Mouse (Mus musculus) ovary, postnatal 36 days (tissue): ENCODE results near the gene Mipol1.

Experiments
- DNase-seq: peaks from one replicate; pipeline ENCODE4 v3.0.0; 2022; ENCODE audit warnings: low spot score, mixed read lengths

The Mipol1 gene

DNA sequence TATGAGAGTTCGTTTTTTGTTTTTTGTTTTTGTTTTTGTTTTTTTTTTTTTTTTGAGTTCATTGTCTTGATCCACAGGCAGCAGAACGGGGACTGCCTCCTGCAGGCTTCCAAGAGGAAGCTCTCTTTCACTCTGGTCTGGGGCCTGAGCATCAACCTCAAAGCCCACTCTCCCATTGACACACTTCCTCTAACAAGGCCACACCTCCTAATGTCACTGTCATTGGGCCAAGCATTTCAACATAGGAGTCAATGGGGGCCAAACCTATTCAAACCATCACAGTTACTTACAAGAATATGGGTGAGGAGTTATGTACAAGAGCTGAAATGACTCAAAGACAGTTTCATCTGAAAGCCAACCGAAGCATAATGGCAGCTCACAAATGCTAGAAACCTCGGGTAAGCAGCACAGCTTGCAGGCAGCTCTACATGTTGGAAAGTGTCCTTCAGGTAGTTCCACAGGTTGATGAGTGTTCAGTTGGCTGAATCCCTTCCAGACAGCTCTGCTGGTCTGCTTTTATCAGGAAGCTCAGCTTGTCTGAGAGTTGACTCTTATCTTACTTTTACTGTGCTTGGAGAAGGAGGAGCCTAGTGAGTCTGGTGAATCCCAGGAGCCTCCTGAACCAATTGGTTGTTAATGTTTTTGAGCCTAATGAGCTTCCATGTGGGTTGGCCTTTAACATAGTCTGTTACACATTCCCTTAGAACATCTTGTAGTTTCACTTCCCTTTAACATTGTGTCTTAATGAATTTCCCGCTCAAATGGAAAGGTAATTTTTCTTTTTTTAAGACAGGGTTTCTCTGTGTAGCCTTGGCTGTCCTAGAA, 13.7 kb downstream of the Mipol1 start:
- DNase-seq: no peak

DNA sequence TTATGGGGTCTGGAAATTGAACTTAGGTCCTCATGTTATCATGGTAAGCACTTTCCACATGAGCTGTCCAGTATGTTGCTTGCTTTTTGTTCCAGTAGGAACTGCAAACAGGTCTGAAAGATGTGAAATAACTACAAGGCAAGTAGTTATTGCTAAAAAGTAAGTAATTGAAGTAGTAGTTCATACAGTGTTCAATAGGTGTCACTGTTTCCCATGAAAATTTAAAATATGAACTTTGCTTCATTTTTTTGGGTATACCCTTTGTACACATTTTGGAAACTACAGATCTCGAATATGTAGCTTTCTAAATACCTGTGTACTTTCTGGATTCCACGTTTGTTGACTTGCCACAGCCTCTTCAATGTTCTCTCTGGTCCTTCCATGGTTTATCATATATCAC, 28.3 kb downstream of the Mipol1 start:
- DNase-seq: no peak

DNA sequence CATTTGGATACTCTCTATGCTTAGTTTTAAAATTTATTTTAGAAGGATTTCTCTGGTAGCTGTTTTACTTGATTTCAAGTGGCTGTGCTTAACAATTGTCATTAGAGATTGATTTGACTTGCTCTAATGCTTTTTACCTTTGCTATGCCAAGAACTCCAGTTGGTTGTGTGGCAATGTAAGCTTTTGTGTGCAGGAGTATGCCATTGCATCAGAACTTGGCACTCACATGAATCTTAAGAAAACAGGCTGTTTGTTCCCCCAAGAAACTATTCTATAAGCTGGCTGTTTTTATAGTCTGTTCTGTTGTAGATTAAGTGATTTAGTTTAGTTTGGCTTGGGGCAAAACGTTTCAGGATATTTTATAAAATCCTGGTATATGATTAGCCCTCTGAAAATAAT, 45.2 kb downstream of the Mipol1 start:
- DNase-seq: no peak

DNA sequence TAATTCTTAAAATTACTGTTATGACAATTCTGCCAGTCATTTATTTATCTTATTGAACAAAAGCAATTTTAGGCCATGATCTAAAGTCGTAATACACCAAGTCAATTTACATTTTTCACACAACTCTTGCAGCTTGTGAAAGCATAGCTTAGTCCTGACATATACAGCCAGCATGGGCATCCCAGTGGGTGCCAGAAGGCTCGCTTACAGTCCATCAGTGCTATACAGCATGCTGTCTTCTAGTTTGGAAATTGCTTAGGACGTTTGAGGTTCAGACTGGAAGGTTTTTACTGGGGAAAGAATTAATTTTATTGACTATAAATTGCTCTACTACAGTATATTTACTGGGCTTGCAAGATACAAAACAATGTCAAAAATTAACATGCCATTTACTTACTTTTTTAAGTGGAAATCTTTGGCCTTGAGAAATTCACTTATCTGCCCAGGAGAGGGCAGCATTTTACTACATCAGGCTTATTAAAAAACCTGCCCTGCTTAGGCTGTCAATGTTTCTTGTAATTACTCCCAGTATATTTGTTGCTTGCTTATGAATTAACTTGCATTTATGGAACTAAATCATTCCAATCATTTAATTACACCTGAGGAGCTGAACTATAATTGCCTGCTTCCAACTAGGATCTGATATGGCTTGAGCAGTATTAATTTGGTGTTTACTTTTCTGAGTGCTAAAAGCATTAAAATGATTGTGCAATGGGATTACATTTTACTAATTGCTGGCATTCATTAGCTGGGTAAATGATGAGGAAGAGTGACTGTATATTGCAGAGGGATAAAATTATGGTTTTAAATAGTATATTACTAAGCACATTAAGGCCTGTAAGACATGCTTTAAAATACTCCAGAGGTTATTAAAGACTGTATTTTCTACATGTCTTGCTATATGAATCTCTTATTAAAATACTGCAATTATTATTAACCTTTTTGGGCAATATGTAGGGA, 51.2 kb downstream of the Mipol1 start:
- DNase-seq: no peak

DNA sequence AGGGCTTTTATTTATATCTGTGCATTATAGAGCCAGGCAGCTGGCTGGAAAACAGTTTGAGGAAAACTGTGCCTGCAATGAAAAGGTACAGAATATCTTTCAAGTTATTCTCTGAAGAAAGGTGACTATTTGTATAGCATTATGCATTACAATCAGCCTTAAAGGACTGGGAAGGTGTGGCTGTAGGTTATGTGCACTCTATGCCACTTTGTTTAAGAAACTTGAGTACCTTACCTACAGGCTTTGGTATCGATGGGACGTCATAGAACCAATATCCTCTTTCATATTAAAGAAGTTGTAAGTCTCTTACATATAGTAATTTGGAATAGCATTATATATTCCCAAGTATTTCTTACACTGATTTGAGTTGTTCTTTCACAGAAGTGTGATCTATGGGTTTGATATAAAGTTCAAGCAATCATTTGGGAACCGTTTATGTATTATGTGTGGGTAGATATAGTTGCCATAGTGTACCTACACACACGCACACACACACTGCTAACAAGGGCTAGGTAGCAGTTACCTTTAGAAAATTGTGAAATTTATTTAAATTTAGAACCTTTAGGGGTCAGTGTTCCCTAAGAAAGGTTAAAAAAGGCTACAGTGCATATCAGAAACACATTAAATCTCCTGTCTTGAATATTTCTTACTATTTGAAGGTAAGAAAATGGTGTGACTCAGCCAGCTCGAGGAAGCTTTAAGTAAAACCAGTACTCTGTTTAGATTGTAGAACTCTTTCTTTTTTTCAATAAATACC, 55.3 kb downstream of the Mipol1 start:
- no peak for DNase-seq

DNA sequence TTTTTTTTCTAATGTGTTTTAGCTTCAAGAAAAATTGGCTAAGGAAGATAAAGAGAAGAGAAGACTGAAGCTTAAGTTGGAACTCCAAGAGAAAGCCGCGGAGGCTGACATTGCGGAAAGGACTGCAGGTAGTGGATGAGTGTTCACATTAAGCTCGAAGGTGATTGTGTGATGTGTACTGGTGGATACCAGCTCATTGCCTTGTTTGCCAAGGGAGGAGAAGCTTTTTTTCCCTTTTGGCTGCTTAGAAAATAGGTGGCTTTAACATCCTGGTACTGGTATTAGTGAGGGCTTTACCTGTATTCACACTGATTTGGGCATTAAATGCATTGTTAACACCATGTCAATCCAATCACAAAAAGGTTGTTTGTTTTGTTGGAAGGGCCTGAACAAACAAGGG, 77.1 kb downstream of the Mipol1 start:
- DNase-seq: no peak

DNA sequence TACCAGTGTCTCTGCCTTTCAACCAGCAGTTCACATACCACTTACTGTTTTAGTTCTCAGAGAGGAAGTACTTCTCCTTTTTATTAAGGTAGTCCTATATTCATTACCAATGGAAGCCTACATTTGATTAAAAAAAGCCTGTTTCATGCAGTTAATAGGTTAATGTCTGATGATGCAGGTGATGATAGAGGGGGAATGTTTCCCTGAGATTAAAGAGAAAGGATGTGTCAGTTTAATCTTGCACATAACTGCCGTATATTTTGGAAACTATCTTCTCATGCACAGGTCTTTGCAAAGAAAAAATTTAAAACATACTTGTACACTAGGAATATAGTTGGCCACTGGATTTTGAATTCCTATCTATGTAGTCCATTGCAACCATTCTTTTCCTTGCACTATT, 77.5 kb downstream of the Mipol1 start:
- no peak for DNase-seq

DNA sequence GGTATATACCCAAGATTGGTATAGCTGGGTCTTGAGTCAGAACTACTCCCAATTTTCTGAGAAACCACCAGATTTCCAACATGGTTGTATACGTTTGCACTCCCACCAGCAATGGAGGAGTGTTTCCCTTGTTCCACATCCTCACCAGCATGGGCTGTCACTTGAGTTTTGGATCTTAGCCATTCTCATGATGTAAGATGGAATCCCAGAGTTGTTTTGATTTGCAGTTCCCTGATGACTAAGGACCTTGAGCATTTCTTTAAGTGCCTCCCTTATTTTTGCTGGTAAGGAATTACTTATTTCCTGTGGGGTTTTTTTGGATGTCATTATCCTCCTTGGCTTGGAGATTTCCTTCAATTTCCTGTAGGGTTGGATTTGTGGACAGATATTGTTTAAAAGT, 108.8 kb downstream of the Mipol1 start:
- DNase-seq: no peak

DNA sequence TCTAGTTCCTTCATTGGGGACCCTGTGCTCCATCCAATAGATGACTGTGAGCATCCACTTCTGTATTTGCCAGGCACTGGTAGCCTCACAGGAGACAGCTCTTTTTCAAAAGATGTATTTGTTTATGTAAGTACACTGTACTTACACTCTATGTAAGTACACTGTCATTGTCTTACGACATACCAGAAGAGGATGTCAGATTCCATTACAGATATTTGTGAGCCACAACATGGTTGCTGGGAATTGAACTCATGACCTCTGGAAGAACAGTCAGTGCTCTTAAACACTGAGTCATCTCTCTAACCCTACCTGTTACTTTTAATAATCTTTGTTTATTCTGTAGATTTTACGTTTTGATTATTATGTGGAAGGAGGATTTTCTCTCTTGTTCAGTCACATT, 109.9 kb downstream of the Mipol1 start:
- no peak for DNase-seq

DNA sequence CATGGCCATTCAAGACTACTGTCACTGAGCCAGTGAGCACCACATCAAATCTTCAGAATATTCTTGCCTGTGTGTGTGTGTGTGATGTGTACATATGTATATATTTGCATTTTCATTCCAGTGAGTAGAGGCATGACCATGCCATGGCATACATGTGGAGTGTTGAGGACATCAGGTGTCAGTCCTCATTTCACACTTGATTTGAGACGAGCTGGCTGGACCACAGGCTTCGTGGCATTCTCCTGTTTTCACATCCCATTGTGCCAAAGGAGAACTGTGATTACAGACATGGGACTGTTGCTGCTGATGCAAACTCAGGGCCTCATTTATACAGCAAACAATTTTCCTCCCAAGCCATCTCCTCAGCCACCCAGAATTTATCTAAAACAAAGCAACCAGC, 132.5 kb downstream of the Mipol1 start:
- DNase-seq: no peak

DNA sequence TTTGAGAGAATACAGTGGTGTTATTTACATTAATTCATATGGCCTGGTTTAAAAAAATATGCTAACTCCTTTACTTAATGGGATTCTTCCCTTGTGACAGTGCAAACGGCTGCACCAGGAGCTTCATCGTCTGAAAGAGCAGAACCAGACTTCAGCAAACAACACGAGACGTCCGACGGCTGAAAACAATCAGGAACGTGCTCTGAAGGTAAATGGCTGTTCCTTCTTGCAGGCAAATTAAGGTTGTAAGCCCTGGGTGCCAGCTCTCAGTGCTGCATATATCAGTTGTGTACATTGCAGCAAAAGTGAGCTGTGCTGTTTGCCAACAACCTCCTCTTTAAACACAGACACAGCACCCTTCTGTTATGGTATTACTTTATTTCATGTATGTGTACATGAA, 133.8 kb downstream of the Mipol1 start:
- no peak for DNase-seq

DNA sequence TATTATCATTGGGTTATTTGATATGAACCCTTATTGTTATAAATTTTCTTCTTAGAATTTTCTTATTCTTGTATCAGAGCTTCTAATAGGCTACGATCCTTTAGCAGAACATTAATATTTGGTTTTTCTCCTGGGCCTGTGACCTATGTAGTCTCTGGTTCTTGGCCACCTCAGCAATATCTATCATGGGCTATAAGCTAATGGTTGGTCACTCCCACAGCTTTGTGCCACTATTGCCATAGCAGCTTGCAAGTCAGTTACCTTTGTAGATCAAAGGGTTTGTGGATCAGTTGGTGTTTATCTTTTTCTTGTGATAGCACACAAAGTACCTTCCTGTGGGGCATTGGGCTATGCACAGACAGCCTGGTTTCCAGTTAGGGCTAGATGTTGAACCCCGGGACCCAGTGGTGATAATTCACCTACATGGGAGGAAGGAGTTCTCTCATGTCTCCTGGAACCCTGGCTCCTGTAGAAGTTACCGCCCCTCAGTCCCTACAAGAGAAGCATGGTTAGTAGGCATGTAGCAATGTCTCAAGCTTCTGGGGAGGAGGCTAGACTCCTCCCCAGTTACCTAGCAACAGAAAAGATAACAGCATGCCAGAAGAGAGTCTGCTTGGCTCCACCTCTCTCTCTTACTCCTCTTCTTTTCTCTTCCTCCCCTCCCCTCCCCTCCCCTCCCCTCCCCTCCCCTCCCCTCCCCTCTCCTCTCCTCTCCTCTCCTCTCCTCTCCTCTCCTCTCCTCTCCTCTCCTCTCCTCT, 141.7 kb downstream of the Mipol1 start:
- DNase-seq: no peak

DNA sequence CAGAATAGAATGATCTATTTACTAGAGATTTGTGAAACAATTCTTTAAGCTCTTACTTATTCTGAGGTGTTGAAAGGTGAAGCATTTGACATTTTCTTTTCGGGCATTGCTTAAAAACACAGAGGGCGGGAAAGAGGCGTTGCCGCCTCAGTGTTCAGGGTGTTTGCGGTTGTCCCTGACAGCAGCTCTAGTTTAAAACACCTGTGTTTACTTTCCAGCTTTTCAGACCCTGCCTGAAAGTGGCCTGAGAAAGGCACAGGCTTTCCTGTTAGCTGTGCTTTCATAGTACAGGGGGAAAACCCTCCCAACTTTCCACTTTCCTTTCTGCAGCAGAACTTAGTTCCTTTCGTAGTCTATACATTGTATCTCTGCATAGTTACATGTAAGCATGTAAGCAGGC, 152.6 kb downstream of the Mipol1 start:
- DNase-seq: no peak

DNA sequence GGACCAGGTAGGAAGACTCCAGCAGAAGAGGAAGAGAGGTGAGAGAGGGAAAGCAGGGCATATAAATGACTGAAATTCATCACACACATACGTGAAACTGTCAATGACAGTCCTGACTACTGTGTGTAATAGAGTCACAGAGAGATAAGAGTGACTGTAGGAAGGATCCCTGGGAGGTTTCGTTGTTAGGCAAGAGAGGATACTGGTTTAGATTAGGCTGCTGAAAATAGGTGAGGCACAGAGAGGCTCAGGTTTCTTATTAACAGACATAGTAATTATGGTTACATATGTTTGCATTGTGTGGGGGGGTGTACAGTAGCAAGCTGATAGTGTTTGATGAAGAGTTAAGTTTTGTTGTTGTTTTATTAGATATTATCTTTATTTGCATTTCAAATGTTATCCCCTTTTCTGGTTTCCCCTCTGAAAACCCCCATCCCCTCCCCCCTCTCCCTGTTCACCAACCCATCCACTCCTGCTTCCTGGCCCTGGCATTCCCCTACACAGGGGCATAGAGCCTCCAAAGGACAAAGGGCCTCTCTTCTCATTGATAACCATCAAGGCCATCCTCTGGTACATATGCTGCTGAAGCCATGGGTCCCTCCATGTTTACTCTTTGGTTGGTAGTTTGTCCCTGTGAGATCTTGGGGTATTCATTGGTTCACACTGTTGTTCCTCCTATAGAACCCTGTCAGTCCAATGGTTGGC, 157.5 kb downstream of the Mipol1 start:
- no peak for DNase-seq

DNA sequence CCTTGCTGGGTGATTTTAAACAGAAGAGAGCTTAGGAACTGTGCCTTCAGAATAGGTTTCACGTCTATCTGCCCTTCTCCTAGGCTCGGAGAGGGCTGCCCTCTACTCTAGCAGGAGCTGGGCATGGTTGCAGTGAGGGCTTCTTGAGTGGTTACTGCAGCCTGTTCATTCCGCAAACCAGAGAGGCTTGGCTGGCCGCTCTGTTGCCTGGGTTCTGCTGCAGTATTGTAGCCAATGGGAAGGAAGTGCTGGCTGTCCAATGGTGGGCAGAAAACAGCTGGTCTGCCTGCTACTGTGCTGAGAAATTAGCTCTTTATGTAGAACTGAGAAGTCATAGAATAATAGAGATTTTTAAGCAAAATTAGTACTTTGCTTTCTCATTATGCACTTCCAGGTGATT, 169.3 kb downstream of the Mipol1 start:
- DNase-seq: no peak

DNA sequence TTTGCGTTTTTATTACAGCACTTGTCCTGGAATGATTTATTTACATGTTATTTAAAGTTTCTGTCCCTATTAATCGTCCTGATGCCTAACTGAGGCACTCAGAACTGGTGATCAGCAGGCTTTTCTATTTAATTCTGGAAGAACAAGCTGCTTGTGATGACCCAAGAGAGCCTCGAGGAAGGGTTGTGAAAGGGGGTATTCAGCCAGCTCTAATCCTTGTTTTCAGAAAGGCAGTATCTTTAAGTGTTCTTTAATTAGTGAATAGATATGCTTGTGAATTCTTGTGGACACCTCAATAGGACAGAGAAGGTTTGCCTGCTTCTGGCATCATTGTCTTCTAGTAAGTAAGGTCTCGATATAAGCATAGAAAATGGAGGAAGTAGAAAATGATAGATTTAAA, 170.0 kb downstream of the Mipol1 start:
- no peak for DNase-seq

DNA sequence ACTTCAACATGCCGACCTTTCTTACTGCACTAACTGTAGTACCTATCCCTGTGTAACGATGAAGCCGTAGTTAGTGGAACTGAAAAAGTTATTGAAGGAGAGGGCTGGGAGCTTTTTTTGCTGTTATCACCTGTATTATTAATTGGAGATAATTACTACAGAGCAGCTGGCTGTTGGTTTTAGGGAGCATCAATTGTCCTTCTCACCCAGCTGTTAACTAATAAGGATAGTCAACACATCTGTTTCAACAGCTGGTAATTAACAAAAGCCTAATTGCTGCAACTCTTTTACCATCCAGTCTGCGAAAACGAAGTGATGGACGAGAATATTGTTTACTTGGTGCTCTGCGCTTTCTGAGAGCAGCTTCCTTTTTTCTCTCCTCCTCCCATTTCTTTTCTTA, 170.9 kb downstream of the Mipol1 start:
- DNase-seq: no peak

DNA sequence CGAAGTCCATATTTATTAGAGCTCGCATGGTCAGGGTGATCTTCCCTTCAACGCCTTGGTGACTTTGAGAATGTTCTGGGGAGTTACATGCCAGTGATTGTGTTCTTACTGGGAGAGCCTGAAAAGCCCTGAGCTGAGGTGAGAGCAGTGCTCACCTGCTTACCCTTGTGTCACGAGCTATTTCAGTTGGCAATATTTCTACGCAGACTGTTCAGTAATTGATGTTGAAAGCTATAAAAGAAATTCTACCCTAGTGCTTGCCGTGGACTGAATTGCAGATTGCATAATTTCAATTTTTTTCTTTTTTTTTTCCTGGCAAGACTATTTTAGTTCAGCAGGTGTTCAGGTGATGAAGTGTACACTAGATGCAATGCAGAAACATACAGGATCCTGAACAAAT, 172.1 kb downstream of the Mipol1 start:
- DNase-seq: no peak

DNA sequence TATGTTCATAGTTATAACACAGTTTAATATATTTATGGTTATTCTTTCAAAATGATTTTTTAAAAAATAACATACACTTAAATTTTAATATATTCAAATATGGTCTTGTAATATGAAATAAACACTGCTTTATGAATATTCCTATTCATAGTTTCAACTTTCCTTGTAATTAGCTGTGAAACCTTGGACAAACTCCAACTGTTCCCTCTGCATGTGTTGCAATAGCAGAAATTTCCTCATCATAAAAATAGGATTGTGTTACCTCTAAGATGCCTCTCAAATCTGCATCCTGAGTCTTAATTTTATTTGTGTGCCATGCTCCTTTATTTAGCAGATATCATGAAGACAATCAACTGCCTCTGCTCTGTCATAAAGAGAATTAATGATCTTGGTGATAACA, 179.7 kb downstream of the Mipol1 start:
- no peak for DNase-seq

DNA sequence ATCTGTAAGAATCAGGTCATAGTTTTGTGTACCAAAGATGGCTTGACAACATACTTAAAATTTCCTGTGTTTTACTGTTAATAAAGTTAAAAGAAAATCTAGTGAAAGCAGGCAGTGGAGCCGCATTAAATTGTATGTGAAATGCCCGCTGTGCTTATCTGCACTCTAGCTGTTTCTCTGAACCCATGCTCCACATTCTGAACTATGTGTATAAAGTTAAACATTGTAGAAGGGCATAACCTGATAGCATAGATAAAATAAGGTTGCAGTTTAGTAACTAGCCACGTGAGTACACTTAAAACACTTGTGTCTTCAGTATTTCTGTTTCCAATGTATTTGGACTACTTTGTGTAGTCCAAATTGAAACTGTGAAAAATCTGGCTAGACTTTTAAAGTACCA, 183.6 kb downstream of the Mipol1 start:
- no peak for DNase-seq

DNA sequence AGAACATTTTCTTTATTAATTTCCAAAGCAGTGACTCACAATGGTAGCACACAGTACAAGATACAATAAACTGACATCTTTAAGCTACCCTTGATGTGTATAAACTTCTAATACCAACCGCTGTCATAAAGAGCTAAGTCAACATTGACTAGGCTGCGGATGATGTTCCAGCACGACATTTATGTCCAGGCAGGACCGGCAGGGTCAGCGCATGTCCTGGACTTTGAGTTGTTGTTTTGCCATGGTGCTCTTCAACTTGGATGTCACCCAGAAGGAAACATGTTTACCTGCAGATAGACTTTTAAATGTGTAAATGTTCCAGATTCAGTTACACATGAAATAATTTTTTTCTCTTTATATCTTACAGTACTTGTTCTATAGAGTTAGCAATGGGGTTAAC, 194.7 kb downstream of the Mipol1 start:
- DNase-seq: no peak
